Mouse (Mus musculus): ENCODE results near the gene Gm11437.

- TF ChIP-seq CTCF (IDR thresholded peaks at IDR 0.05; ENCODE audit: low read depth, low read length), result no peak
- no peak for TF ChIP-seq POLR2A (IDR thresholded peaks at IDR 0.05; ENCODE audit: extremely low read depth, insufficient read depth, low read length)
These were observed 30.8 kb downstream of the Gm11437 start for GRCm38 (mm10) chr11:84136453-84136852.
